Comparison of ENCODE assay signal across 13 mouse cellular contexts in genomic region chr15:82956310-82956709, GRCm38 (mm10).
"Had no signal": no experiment of that assay in that cellular context is flagged by ENCODE, and none has a peak within 500 bp of the region (broad histone marks: within the 10 kb centered on the region; RNA-seq: fewer than 3 reads in every experiment).

No protein-coding gene starts in this region.

- H3K27me3 ChIP-seq: midbrain, embryonic 15.5 days had no signal

- H3K27ac ChIP-seq: limb, embryonic 15.5 days; liver, embryonic 12.5 days; midbrain, embryonic 15.5 days; neural tube, embryonic 13.5 days had no signal

- DNase-seq: kidney, postnatal 10 days; lung, embryonic 14.5 days; lung, postnatal 10 days; lung, postnatal 4 days; retina, postnatal 1 day; right cerebral cortex, postnatal 4 days; spleen, adult 18-20 months; thymus, adult 18-20 months; thymus, postnatal 14 days had no signal

- ATAC-seq: midbrain, embryonic 15.5 days had no signal

- H3K9me3 ChIP-seq: limb, embryonic 15.5 days; liver, embryonic 12.5 days; midbrain, embryonic 15.5 days; neural tube, embryonic 13.5 days had no signal

- H3K9ac ChIP-seq: limb, embryonic 15.5 days; liver, embryonic 12.5 days; lung, embryonic 14.5 days; midbrain, embryonic 15.5 days; neural tube, embryonic 13.5 days had no signal

- H3K4me3 ChIP-seq: limb, embryonic 15.5 days; liver, embryonic 12.5 days; midbrain, embryonic 15.5 days; neural tube, embryonic 13.5 days had no signal

- H3K4me2 ChIP-seq: limb, embryonic 15.5 days; liver, embryonic 12.5 days; lung, embryonic 14.5 days; midbrain, embryonic 15.5 days; neural tube, embryonic 13.5 days had no signal

- H3K36me3 ChIP-seq: liver, embryonic 12.5 days; midbrain, embryonic 15.5 days; neural tube, embryonic 13.5 days had no signal
